Mouse (Mus musculus): ENCODE results near the gene Elp4. TPM values are rescaled to one million over a fixed set of nuclear protein-coding genes. Genes with fewer than 3 reads are reported as not detected.

Gene Elp4
- polyA plus RNA-seq, 1 experiment from 2014 or later, result 48.5 TPM

DNA sequence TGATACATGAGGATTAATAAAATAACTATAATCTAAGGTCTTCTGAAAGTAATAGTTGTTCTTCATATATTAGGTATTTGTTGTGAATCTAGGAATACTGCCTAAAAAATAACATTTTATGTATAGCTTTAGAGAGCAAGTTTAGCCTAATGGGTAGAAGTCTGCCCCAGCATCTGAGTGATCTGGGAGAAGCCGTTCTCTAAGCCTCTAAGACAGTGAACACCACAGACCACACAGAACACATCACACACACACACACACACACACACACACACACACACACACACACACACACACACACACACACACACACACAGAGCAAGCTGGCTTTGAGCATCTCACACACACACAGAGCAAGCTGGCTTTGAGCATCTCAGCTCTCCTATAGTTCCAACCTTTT, 123.6 kb downstream of the Elp4 start:
- Histone ChIP-seq H3K27me3 (peaks cover 40% of the 10 kb centered on the region), H3K9ac (replicated peaks) (no peak overlapping the region), H3K4me3 (no peak overlapping the region), H3K36me3 (no peaks in the 10 kb centered on the region), H3K27ac (replicated peaks) (no peak overlapping the region), H3K4me2 (replicated peaks) (no peak overlapping the region), H3K9me3 (no peaks in the 10 kb centered on the region), H3K4me1 (no peaks in the 10 kb centered on the region)
- peak; percentile 51; the same call in 1 of the 2 replicates for ATAC-seq (ENCODE audit: low FRiP score, low read depth)
- WGBS, result 20% methylated on average over 1 of the region's 1 CpGs

DNA sequence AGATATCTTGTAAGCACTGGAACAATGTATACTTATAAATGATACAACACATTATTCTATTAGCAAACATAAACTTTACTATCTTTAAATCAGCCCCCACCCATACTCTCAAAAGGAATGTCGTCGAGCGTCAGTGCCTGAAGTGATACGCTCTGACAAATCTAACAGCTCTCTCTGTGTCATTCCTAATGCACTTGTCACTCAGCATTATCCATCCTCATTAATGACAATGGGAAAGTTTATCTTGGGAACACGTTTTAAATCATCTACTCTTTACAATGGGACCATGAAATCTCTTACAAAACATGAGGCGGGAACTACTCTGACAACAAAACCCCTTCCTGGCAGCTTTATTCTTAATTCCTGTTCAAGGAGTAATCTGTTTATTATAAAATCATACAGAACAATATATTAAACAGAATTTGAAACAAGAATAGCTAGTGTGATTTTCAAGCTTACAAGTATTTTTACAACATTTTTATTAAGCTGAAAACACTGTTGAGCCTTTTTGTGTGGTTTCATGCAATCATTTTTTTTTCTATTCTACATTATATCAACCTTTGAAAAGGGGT, 125.0 kb downstream of the Elp4 start:
- 15% methylated on average over 6 of the region's 6 CpGs for WGBS
- Histone ChIP-seq H3K9ac (replicated peaks) (no peak overlapping the region), H3K27ac (replicated peaks) (no peak overlapping the region), H3K4me3 (no peak overlapping the region), H3K9me3 (no peaks in the 10 kb centered on the region), H3K4me1 (no peaks in the 10 kb centered on the region), H3K27me3 (peaks cover 45% of the 10 kb centered on the region), H3K4me2 (replicated peaks) (no peak overlapping the region), H3K36me3 (no peaks in the 10 kb centered on the region)
- ATAC-seq (ENCODE audit: low FRiP score, low read depth), result peak; percentile 84

DNA sequence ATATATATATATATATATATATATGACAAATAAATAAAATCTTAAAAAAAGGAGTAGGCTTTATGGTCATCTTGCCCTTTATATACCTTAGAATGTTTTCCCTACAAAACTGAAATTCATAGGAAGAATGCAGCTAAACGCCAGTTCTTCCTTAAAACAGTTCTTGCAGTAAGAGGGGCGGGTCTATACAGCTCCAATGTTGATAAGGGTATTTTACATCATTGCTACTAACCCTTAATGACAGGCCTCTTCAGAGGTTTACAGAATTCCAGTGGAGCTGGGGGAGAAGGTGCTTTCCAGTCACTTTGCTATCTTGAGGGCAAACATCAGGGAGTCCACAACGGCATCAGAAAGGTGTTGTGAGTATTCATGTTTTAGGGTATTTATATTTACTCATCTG, 133.1 kb downstream of the Elp4 start:
- H3K9me3 ChIP-seq, result peaks cover 4% of the 10 kb centered on the region; the same call in 1 of the 2 replicates
- ATAC-seq (ENCODE audit: low FRiP score, low read depth), result no peak
- 94% methylated on average over 3 of the region's 3 CpGs for WGBS
- H3K36me3 ChIP-seq, result no peaks in the 10 kb centered on the region
- H3K4me2 ChIP-seq (replicated peaks), result no peak overlapping the region
- no peak overlapping the region for H3K27ac ChIP-seq (replicated peaks)
- H3K4me1 ChIP-seq, result no peaks in the 10 kb centered on the region
- H3K4me3 ChIP-seq, result no peak overlapping the region
- no peak overlapping the region for H3K9ac ChIP-seq (replicated peaks)
- H3K27me3 ChIP-seq, result peaks cover 30% of the 10 kb centered on the region

DNA sequence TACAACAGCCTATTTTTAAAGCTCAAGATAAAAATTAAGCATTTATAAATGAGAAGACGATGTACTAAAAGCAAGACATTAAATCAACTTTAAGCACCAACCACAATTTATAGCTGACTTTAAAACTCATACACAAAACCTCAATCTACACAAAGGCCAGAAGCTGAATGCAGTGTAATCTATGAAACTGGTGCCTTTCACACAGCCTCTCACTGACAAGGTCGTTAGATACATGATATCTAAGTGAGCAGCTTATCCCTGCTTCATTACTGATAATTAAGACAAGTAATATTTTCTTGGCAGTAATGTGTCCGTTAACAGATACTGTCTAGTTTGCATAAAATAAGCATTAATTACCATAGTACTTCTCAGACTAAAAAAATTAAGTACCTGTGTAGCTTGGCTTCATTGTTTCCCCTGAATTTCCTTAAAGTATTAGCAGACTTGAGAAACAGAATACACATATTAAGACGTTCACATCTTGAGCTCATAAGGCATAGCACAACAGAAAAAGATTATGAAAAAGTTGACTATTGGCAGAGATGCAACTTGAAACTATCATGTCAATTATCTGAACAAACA, 134.5 kb downstream of the Elp4 start:
- Histone ChIP-seq H3K4me1 (no peaks in the 10 kb centered on the region), H3K36me3 (no peaks in the 10 kb centered on the region), H3K27ac (replicated peaks) (no peak overlapping the region), H3K9me3 (peaks cover 4% of the 10 kb centered on the region; the same call in 1 of the 2 replicates), H3K4me3 (no peak overlapping the region), H3K9ac (replicated peaks) (no peak overlapping the region), H3K4me2 (replicated peaks) (no peak overlapping the region), H3K27me3 (peaks cover 18% of the 10 kb centered on the region)
- ATAC-seq (ENCODE audit: low FRiP score, low read depth), result no peak
- 82% methylated on average over 4 of the region's 4 CpGs for WGBS

- no peaks in the 10 kb centered on the region for H3K9me3 ChIP-seq
- no peak overlapping the region for H3K27ac ChIP-seq (replicated peaks)
- H3K4me1 ChIP-seq, result no peaks in the 10 kb centered on the region
- H3K4me2 ChIP-seq (replicated peaks), result no peak overlapping the region
- no peaks in the 10 kb centered on the region for H3K27me3 ChIP-seq
- ATAC-seq (ENCODE audit: low FRiP score, low read depth), result no peak
- 61% methylated on average over 1 of the region's 1 CpGs for WGBS
- no peaks in the 10 kb centered on the region for H3K36me3 ChIP-seq
- H3K4me3 ChIP-seq, result no peak overlapping the region
- H3K9ac ChIP-seq (replicated peaks), result no peak overlapping the region
These were observed 150.9 kb downstream of the Elp4 start for GRCm38 (mm10) chr2:105753512-105753911.

DNA sequence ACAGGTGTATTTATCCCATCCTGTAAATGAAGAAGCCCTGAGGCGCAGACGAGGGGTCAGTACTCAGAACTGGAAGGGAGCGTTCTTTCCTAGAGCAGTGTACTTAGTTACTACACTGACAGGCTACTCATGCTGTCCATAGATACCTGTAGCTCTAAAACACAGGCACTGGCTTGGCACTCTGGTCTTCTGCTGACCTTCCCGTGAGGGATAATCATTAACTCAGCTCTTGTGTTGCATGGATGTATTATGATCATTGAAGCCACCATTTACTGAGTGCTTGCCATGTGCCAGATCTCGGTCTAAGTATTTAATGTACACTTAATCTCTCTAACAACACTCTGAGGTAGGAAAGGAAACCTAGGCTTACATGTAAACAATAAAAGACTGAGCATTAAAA, 155.3 kb downstream of the Elp4 start:
- no peak overlapping the region for H3K4me3 ChIP-seq
- H3K27ac ChIP-seq (replicated peaks), result no peak overlapping the region
- WGBS, result 91% methylated on average over 5 of the region's 5 CpGs
- no peak overlapping the region for H3K4me2 ChIP-seq (replicated peaks)
- no peaks in the 10 kb centered on the region for H3K27me3 ChIP-seq
- H3K36me3 ChIP-seq, result no peaks in the 10 kb centered on the region
- H3K9ac ChIP-seq (replicated peaks), result no peak overlapping the region
- no peaks in the 10 kb centered on the region for H3K4me1 ChIP-seq
- ATAC-seq (ENCODE audit: low FRiP score, low read depth), result no peak
- no peaks in the 10 kb centered on the region for H3K9me3 ChIP-seq

- no peak overlapping the region for H3K4me2 ChIP-seq (replicated peaks)
- H3K27ac ChIP-seq (replicated peaks), result no peak overlapping the region
- H3K9me3 ChIP-seq, result no peaks in the 10 kb centered on the region
- WGBS, result 88% methylated on average over 7 of the region's 7 CpGs
- H3K4me1 ChIP-seq, result no peaks in the 10 kb centered on the region
- no peaks in the 10 kb centered on the region for H3K27me3 ChIP-seq
- no peak for ATAC-seq (ENCODE audit: low FRiP score, low read depth)
- no peaks in the 10 kb centered on the region for H3K36me3 ChIP-seq
- no peak overlapping the region for H3K4me3 ChIP-seq
- H3K9ac ChIP-seq (replicated peaks), result no peak overlapping the region
These were observed 157.5 kb downstream of the Elp4 start for GRCm38 (mm10) chr2:105746896-105747295.

DNA sequence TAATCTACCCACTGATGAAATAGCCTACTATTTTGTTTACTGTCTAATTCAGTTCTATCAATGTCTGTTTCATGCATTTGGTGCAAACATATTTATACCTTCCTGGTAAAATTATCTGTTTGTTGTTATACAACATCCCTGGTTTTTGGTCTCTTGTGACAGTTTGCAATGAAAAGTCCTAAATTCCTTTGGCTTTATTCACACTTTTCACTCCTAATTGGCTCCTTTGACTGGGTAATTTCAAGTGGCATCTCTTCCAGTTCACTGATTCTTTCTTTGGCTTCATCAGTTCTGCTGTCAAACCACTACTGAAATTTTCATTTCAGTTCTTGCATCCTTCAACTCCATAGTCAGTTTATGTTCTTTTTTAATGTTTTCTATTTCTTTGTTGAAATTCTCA, 168.2 kb downstream of the Elp4 start:
- Histone ChIP-seq H3K9ac (replicated peaks) (no peak overlapping the region), H3K4me1 (no peaks in the 10 kb centered on the region), H3K27ac (replicated peaks) (no peak overlapping the region), H3K4me2 (replicated peaks) (no peak overlapping the region), H3K27me3 (no peaks in the 10 kb centered on the region), H3K4me3 (no peak overlapping the region), H3K9me3 (no peaks in the 10 kb centered on the region), H3K36me3 (no peaks in the 10 kb centered on the region)
- no peak for ATAC-seq (ENCODE audit: low FRiP score, low read depth)

DNA sequence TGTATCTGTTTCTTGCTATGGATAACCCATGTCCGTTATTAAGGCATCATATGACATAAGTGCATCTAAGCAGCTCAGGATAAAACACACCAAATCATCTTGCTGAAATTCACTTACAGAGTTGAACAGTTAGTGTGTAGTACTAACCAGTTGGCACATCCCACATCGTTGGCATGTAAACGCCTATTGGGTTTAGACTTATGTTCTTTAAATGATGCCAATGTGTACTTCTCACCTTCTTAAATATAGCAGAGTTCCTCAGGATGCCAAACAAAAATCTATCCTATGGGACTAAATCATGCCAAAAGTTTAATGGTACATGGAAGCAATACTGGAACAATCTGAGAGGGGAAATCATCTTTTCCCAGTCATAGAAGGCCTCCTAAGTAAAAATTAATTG, 173.7 kb downstream of the Elp4 start:
- Histone ChIP-seq H3K27me3 (peaks cover 8% of the 10 kb centered on the region; the same call in 1 of the 2 replicates), H3K9me3 (no peaks in the 10 kb centered on the region), H3K4me2 (replicated peaks) (no peak overlapping the region), H3K9ac (replicated peaks) (no peak overlapping the region), H3K27ac (replicated peaks) (no peak overlapping the region), H3K4me1 (no peaks in the 10 kb centered on the region; the same call in 1 of the 2 replicates), H3K36me3 (no peaks in the 10 kb centered on the region), H3K4me3 (no peak overlapping the region)
- WGBS, result 94% methylated on average over 3 of the region's 3 CpGs
- ATAC-seq (ENCODE audit: low FRiP score, low read depth), result no peak

GRCm38 (mm10) chr2:105726657-105727056, 177.7 kb downstream of the Elp4 start:
- peaks cover 26% of the 10 kb centered on the region for H3K27me3 ChIP-seq
- no peak overlapping the region for H3K4me2 ChIP-seq (replicated peaks)
- 72% methylated on average over 9 of the region's 9 CpGs for WGBS
- H3K4me3 ChIP-seq, result no peak overlapping the region
- H3K9me3 ChIP-seq, result no peaks in the 10 kb centered on the region
- no peak overlapping the region for H3K9ac ChIP-seq (replicated peaks)
- H3K4me1 ChIP-seq, result no peaks in the 10 kb centered on the region; the same call in 1 of the 2 replicates
- H3K27ac ChIP-seq (replicated peaks), result no peak overlapping the region
- no peaks in the 10 kb centered on the region for H3K36me3 ChIP-seq
- 0 out of 2 replicates have a peak, but pooled peaks have one; percentile 38 for ATAC-seq (ENCODE audit: low FRiP score, low read depth)

DNA sequence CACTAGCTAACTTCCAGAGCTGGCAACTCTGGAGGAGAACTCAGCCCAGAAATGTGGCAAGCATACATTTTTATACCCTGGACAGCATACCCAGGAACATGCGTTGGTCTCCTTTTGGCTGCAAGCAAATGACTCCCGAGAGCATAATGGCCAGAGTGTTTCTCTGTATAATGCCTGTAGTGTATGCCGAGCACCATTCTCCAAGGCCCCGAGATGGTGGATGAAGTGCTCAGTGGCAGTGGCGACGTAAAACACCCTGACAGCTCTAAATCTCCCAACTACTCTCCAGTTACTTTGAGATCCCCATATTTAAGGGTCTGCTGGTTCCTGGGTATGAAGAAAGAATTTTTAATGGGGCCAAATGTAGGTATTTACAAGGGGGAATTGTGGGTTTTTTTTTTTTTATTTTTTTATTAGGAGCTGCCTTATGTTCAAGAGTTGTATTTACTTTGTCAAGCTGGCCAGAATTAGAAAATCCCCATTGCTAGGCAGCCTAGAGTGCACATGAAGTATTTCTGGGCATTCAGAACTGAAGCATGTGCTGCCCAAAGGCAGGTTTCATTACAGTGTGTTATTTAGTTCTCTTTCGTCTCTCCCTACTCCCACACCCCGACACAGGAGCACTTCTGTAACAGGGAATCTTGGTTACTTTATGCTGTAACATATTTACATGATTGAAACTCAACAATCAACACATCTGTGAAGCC, 188.8 kb downstream of the Elp4 start:
- Histone ChIP-seq H3K4me1 (peaks cover 10% of the 10 kb centered on the region; the same call in 1 of the 2 replicates), H3K36me3 (no peaks in the 10 kb centered on the region), H3K9me3 (no peaks in the 10 kb centered on the region), H3K4me2 (replicated peaks) (no peak overlapping the region), H3K27me3 (peaks cover 41% of the 10 kb centered on the region), H3K27ac (replicated peaks) (no peak overlapping the region), H3K4me3 (no peak overlapping the region), H3K9ac (replicated peaks) (no peak overlapping the region)
- no peak for ATAC-seq (ENCODE audit: low FRiP score, low read depth)
- 60% methylated on average over 8 of the region's 8 CpGs for WGBS

DNA sequence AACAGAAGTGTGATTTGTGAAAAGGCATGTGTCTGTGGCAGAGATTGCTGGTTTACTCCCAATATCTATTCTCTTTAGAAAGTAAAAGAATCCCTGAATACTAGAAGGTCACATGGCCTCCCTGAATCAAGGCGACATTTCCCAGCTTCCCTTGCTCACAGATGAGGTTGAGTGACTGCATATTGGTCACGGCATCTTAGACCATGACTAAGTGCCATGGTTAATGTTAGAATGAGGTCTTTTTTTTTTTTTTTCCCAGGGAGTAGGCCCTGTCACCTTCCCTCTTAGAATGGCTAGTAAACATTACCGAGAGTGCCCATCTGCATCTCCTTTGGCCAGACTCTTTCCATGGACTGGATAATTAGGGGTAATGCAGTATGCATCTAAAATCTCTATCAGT, 193.9 kb downstream of the Elp4 start:
- Histone ChIP-seq H3K27me3 (peaks cover 27% of the 10 kb centered on the region), H3K27ac (replicated peaks) (no peak overlapping the region), H3K4me3 (no peak overlapping the region), H3K4me1 (peaks cover 2% of the 10 kb centered on the region; the same call in 1 of the 2 replicates), H3K36me3 (no peaks in the 10 kb centered on the region), H3K9ac (replicated peaks) (no peak overlapping the region), H3K4me2 (replicated peaks) (no peak overlapping the region), H3K9me3 (no peaks in the 10 kb centered on the region)
- WGBS, result 57% methylated on average over 3 of the region's 3 CpGs
- peak; percentile 80; the same call in 1 of the 2 replicates for ATAC-seq (ENCODE audit: low FRiP score, low read depth)

Measured in midbrain, embryonic 12.5 days (tissue).